Mouse (Mus musculus): ENCODE results near the gene Cwc27. TPM values are rescaled to one million over a fixed set of nuclear protein-coding genes. Genes with fewer than 3 reads are reported as not detected.

The Cwc27 gene
- polyA plus RNA-seq, 1 experiment from 2014 or later: 31.1 TPM

DNA sequence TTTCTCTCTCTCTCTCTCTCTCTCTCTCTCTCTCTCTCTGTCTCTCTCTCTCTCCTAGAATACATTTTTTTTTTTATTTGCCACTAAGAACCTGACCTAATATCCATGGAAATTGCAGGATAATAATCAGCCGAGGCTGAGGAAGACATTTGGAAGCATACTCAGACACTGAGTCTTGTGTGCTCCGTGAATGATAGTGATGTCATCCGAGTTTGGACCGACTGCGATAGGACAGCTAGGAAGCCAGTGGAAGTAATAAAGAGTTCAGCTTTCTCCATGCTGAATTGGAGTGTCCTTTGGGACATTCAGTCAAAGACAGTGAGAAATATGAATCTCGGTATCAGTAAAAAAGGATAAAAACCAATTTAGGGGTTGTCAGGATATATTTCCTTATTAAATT lies 214.7 kb downstream of the Cwc27 start:
- Histone ChIP-seq H3K4me1 (replicated peaks; ENCODE audit: control insufficient read depth, insufficient read depth, low read length) (no peaks in the 10 kb centered on the region), H3K9ac (ENCODE audit: low read length) (no peak overlapping the region), H3K36me3 (ENCODE audit: control insufficient read depth, insufficient read depth, low read length) (no peaks in the 10 kb centered on the region), H3K9me3 (ENCODE audit: control insufficient read depth, low read length) (no peaks in the 10 kb centered on the region), H3K27ac (ENCODE audit: low read depth) (no peak overlapping the region), H3K4me2 (ENCODE audit: low read length) (no peak overlapping the region), H3K4me3 (ENCODE audit: low read depth, low read length) (no peak overlapping the region), H3K27me3 (replicated peaks; ENCODE audit: control insufficient read depth, insufficient read depth, low read length) (no peaks in the 10 kb centered on the region)
- DNase-seq (ENCODE audit: low spot score): no peak
- ATAC-seq (replicated peaks; ENCODE audit: low FRiP score, low TSS enrichment, low read depth): no peak
- WGBS: 77% methylated on average over 6 of the region's 6 CpGs

DNA sequence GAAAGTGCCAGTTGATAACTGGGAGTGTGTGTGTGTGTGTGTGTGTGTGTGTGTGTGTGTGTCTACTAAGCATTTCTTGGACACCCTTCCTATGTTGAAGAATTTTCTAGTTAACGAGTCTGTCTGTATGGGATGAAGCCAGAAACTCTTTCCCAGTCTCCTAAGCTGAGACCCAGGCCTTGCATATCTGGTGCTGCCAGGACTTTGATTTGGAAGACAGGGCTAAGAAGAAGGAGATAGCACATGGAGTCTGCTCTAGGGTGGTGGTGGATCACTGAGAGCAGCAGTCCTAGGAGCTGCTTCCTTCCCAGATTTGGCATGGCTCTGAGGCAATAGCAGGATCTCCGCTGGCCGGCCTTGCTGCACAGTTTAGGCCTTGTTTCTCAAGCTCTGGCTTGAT lies 215.2 kb downstream of the Cwc27 start:
- H3K9ac ChIP-seq (ENCODE audit: low read length): no peak overlapping the region
- no peak for ATAC-seq (replicated peaks; ENCODE audit: low FRiP score, low TSS enrichment, low read depth)
- no peaks in the 10 kb centered on the region for H3K9me3 ChIP-seq (ENCODE audit: control insufficient read depth, low read length)
- H3K27ac ChIP-seq (ENCODE audit: low read depth): no peak overlapping the region
- no peak overlapping the region for H3K4me2 ChIP-seq (ENCODE audit: low read length)
- no peaks in the 10 kb centered on the region for H3K36me3 ChIP-seq (ENCODE audit: control insufficient read depth, insufficient read depth, low read length)
- no peaks in the 10 kb centered on the region for H3K27me3 ChIP-seq (replicated peaks; ENCODE audit: control insufficient read depth, insufficient read depth, low read length)
- DNase-seq (ENCODE audit: low spot score): no peak
- H3K4me1 ChIP-seq (replicated peaks; ENCODE audit: control insufficient read depth, insufficient read depth, low read length): no peaks in the 10 kb centered on the region
- H3K4me3 ChIP-seq (ENCODE audit: low read depth, low read length): no peak overlapping the region
- WGBS: 78% methylated on average over 3 of the region's 3 CpGs

GRCm38 (mm10) chr13:104596199-104596598 lies 220.7 kb downstream of the Cwc27 start:
- H3K4me1 ChIP-seq (replicated peaks; ENCODE audit: control insufficient read depth, insufficient read depth, low read length): no peaks in the 10 kb centered on the region
- no peak for ATAC-seq (replicated peaks; ENCODE audit: low FRiP score, low TSS enrichment, low read depth)
- WGBS: 88% methylated on average over 4 of the region's 4 CpGs
- H3K9ac ChIP-seq (ENCODE audit: low read length): no peak overlapping the region
- no peaks in the 10 kb centered on the region for H3K27me3 ChIP-seq (replicated peaks; ENCODE audit: control insufficient read depth, insufficient read depth, low read length)
- H3K36me3 ChIP-seq (ENCODE audit: control insufficient read depth, insufficient read depth, low read length): no peaks in the 10 kb centered on the region
- H3K4me2 ChIP-seq (ENCODE audit: low read length): no peak overlapping the region
- DNase-seq (ENCODE audit: low spot score): no peak
- no peak overlapping the region for H3K4me3 ChIP-seq (ENCODE audit: low read depth, low read length)
- H3K9me3 ChIP-seq (ENCODE audit: control insufficient read depth, low read length): no peaks in the 10 kb centered on the region
- no peak overlapping the region for H3K27ac ChIP-seq (ENCODE audit: low read depth)

- Histone ChIP-seq H3K27ac (ENCODE audit: low read depth) (no peak overlapping the region), H3K4me1 (replicated peaks; ENCODE audit: control insufficient read depth, insufficient read depth, low read length) (peaks cover 5% of the 10 kb centered on the region), H3K9ac (ENCODE audit: low read length) (no peak overlapping the region), H3K36me3 (ENCODE audit: control insufficient read depth, insufficient read depth, low read length) (no peaks in the 10 kb centered on the region), H3K4me2 (ENCODE audit: low read length) (no peak overlapping the region), H3K4me3 (ENCODE audit: low read depth, low read length) (no peak overlapping the region), H3K9me3 (ENCODE audit: control insufficient read depth, low read length) (no peaks in the 10 kb centered on the region), H3K27me3 (replicated peaks; ENCODE audit: control insufficient read depth, insufficient read depth, low read length) (no peaks in the 10 kb centered on the region)
- WGBS: 75% methylated on average over 4 of the region's 4 CpGs
- ATAC-seq (replicated peaks; ENCODE audit: low FRiP score, low TSS enrichment, low read depth): no peak
- no peak for DNase-seq (ENCODE audit: low spot score)
Observed at GRCm38 (mm10) chr13:104594820-104595351, 222.1 kb downstream of the Cwc27 start.

DNA sequence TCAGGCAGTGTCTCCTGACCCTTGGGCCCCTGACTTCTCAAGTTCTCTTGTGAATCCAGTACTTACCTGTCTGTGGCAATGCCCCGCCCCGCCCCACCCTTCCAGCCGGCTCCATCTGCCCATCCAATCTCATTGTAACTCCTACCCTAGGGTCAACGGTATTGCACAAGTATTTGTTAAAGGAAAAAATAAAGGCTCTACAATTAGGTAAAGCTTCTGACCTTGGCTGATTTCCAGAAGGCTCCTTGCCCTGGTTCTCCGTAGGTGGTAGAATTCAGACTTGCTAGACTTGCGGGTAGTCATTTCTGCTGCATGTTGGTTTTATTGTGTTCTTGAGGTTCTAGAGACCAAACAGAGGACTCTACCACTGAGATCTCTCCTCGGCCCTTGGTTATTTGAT lies 226.0 kb downstream of the Cwc27 start:
- no peaks in the 10 kb centered on the region for H3K9me3 ChIP-seq (ENCODE audit: control insufficient read depth, low read length)
- WGBS: 87% methylated on average over 7 of the region's 7 CpGs
- DNase-seq (ENCODE audit: low spot score) (no peak), ATAC-seq (replicated peaks; ENCODE audit: low FRiP score, low TSS enrichment, low read depth) (no peak)
- no peak overlapping the region for H3K4me3 ChIP-seq (ENCODE audit: low read depth, low read length)
- H3K9ac ChIP-seq (ENCODE audit: low read length): no peak overlapping the region
- no peak overlapping the region for H3K4me2 ChIP-seq (ENCODE audit: low read length)
- H3K27me3 ChIP-seq (replicated peaks; ENCODE audit: control insufficient read depth, insufficient read depth, low read length): no peaks in the 10 kb centered on the region
- H3K36me3 ChIP-seq (ENCODE audit: control insufficient read depth, insufficient read depth, low read length): no peaks in the 10 kb centered on the region
- peaks cover 7% of the 10 kb centered on the region for H3K4me1 ChIP-seq (replicated peaks; ENCODE audit: control insufficient read depth, insufficient read depth, low read length)
- no peak overlapping the region for H3K27ac ChIP-seq (ENCODE audit: low read depth)

DNA sequence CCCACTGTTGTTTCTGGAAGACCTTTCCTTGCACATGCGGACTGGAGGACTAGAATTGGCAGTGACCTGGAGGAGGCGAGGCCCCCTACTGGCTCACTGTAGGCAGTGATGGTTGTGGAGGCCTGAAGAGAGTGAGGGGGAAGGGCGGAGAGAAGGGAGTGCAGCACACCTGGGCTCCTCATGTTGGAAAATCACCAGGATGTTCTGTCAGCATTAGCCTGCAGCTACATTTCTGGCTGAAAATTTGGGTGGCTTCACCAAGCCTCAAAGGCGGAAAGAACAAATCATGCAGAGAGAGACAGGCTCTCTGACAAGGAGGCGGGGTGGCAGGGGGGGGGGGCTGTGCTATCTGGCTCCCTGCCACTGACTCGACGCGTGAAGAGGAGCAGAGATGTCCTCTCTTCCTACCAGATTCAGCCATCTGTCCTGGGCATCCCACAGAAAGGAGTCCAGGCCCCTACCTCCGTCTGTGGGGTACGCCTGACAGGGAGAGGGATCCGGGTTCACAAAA lies 226.8 kb downstream of the Cwc27 start:
- DNase-seq (ENCODE audit: low spot score) (peak; percentile 60), ATAC-seq (replicated peaks; ENCODE audit: low FRiP score, low TSS enrichment, low read depth) (0 out of 2 replicates have a peak, but pooled peaks have one; percentile 53)
- 28% methylated on average over 11 of the region's 11 CpGs for WGBS

GRCm38 (mm10) chr13:104588383-104588782 lies 228.6 kb downstream of the Cwc27 start:
- Histone ChIP-seq H3K9ac (ENCODE audit: low read length) (no peak overlapping the region), H3K27me3 (replicated peaks; ENCODE audit: control insufficient read depth, insufficient read depth, low read length) (no peaks in the 10 kb centered on the region), H3K4me1 (replicated peaks; ENCODE audit: control insufficient read depth, insufficient read depth, low read length) (peaks cover 17% of the 10 kb centered on the region), H3K36me3 (ENCODE audit: control insufficient read depth, insufficient read depth, low read length) (no peaks in the 10 kb centered on the region), H3K4me3 (ENCODE audit: low read depth, low read length) (no peak overlapping the region), H3K27ac (ENCODE audit: low read depth) (no peak overlapping the region), H3K9me3 (ENCODE audit: control insufficient read depth, low read length) (no peaks in the 10 kb centered on the region), H3K4me2 (ENCODE audit: low read length) (no peak overlapping the region)
- ATAC-seq (replicated peaks; ENCODE audit: low FRiP score, low TSS enrichment, low read depth) (no peak), DNase-seq (ENCODE audit: low spot score) (no peak)
- WGBS: 63% methylated on average over 5 of the region's 5 CpGs

More for the DNA sequence above, 226.8 kb downstream of the Cwc27 start:
- Histone ChIP-seq H3K9ac (ENCODE audit: low read length) (no peak overlapping the region), H3K9me3 (ENCODE audit: control insufficient read depth, low read length) (no peaks in the 10 kb centered on the region), H3K27me3 (replicated peaks; ENCODE audit: control insufficient read depth, insufficient read depth, low read length) (no peaks in the 10 kb centered on the region), H3K4me3 (ENCODE audit: low read depth, low read length) (no peak overlapping the region), H3K27ac (ENCODE audit: low read depth) (peak overlapping the region; percentile 45), H3K4me1 (replicated peaks; ENCODE audit: control insufficient read depth, insufficient read depth, low read length) (peaks cover 7% of the 10 kb centered on the region), H3K36me3 (ENCODE audit: control insufficient read depth, insufficient read depth, low read length) (no peaks in the 10 kb centered on the region), H3K4me2 (ENCODE audit: low read length) (peak overlapping the region; percentile 25; the same call in 1 of the 2 replicates)

Other genes with a start within 250 kb of the Cwc27 start
- gene Srek1ip1, start 24.7 kb downstream of the Cwc27 start, polyA plus RNA-seq (2014; fragmentation: Nextera tagmentation; extraction: Ambion mirVana): 23.7 and 23.8 TPM in 2 replicates
- not detected in 2 replicates for gene Shisal2b, start 46.8 kb upstream of the Cwc27 start, polyA plus RNA-seq (2014; fragmentation: Nextera tagmentation; extraction: Ambion mirVana)
- gene Rgs7bp, start 237.8 kb upstream of the Cwc27 start, polyA plus RNA-seq (2014; fragmentation: Nextera tagmentation; extraction: Ambion mirVana): 2.2 and 2.7 TPM in 2 replicates